Mouse (Mus musculus): ENCODE results near the gene Cpvl. TPM values are rescaled to one million over a fixed set of nuclear protein-coding genes. Genes with fewer than 3 reads are reported as not detected.

Cpvl gene
- polyA plus RNA-seq, 1 experiment from 2014 or later, result 0.59 TPM

- Histone ChIP-seq H3K36me3 (ENCODE audit: insufficient read depth, low read length) (no peaks in the 10 kb centered on the region), H3K4me2 (ENCODE audit: low read length) (no peak overlapping the region), H3K27me3 (ENCODE audit: insufficient read depth, low read length) (no peaks in the 10 kb centered on the region), H3K9me3 (replicated peaks; ENCODE audit: low read length) (no peaks in the 10 kb centered on the region), H3K27ac (no peak overlapping the region), H3K9ac (ENCODE audit: low read depth, low read length) (no peak overlapping the region), H3K4me3 (replicated peaks; ENCODE audit: low read depth, low read length) (no peak overlapping the region), H3K4me1 (replicated peaks; ENCODE audit: insufficient read depth, low read length) (peaks cover 11% of the 10 kb centered on the region)
- no peak for TF ChIP-seq CTCF (IDR thresholded peaks at IDR 0.05; ENCODE audit: low read depth)
- DNase-seq (ENCODE audit: low spot score) (no peak), ATAC-seq (replicated peaks; ENCODE audit: low FRiP score, low read depth) (no peak)
- WGBS, result 72% methylated on average over 7 of the region's 7 CpGs
Observed at GRCm38 (mm10) chr6:53883405-53883804, 95.1 kb downstream of the Cpvl start.

- 33% methylated on average over 10 of the region's 10 CpGs for WGBS
- H3K27ac ChIP-seq, result no peak overlapping the region
- no peak overlapping the region for H3K9ac ChIP-seq (ENCODE audit: low read depth, low read length)
- no peak for DNase-seq (ENCODE audit: low spot score)
- no peak overlapping the region for H3K4me3 ChIP-seq (replicated peaks; ENCODE audit: low read depth, low read length)
- H3K4me2 ChIP-seq (ENCODE audit: low read length), result no peak overlapping the region
- no peaks in the 10 kb centered on the region for H3K9me3 ChIP-seq (replicated peaks; ENCODE audit: low read length)
- ATAC-seq (replicated peaks; ENCODE audit: low FRiP score, low read depth), result no peak
- peaks cover 11% of the 10 kb centered on the region for H3K4me1 ChIP-seq (replicated peaks; ENCODE audit: insufficient read depth, low read length)
- H3K27me3 ChIP-seq (ENCODE audit: insufficient read depth, low read length), result no peaks in the 10 kb centered on the region
- TF ChIP-seq CTCF (IDR thresholded peaks at IDR 0.05; ENCODE audit: low read depth), result no peak
- no peaks in the 10 kb centered on the region for H3K36me3 ChIP-seq (ENCODE audit: insufficient read depth, low read length)
Observed at GRCm38 (mm10) chr6:53881623-53882022, 96.8 kb downstream of the Cpvl start.

- WGBS, result 17% methylated on average over 5 of the region's 5 CpGs
- peaks cover 11% of the 10 kb centered on the region for H3K4me1 ChIP-seq (replicated peaks; ENCODE audit: insufficient read depth, low read length)
- no peak overlapping the region for H3K4me3 ChIP-seq (replicated peaks; ENCODE audit: low read depth, low read length)
- H3K9ac ChIP-seq (ENCODE audit: low read depth, low read length), result no peak overlapping the region
- DNase-seq (ENCODE audit: low spot score), result no peak
- H3K27me3 ChIP-seq (ENCODE audit: insufficient read depth, low read length), result no peaks in the 10 kb centered on the region
- no peaks in the 10 kb centered on the region for H3K36me3 ChIP-seq (ENCODE audit: insufficient read depth, low read length)
- ATAC-seq (replicated peaks; ENCODE audit: low FRiP score, low read depth), result no peak; the same call in 1 of the 2 replicates
- H3K9me3 ChIP-seq (replicated peaks; ENCODE audit: low read length), result no peaks in the 10 kb centered on the region
- no peak for TF ChIP-seq CTCF (IDR thresholded peaks at IDR 0.05; ENCODE audit: low read depth)
- peak overlapping the region; percentile 48 for H3K4me2 ChIP-seq (ENCODE audit: low read length)
- H3K27ac ChIP-seq, result peak overlapping the region; percentile 74
Observed at GRCm38 (mm10) chr6:53881235-53881606, 97.2 kb downstream of the Cpvl start.

- H3K36me3 ChIP-seq (ENCODE audit: insufficient read depth, low read length), result no peaks in the 10 kb centered on the region
- no peak for TF ChIP-seq CTCF (IDR thresholded peaks at IDR 0.05; ENCODE audit: low read depth)
- H3K4me2 ChIP-seq (ENCODE audit: low read length), result peak overlapping the region; percentile 48
- DNase-seq (ENCODE audit: low spot score) (peak; percentile 78), ATAC-seq (replicated peaks; ENCODE audit: low FRiP score, low read depth) (no peak; the same call in 1 of the 2 replicates)
- H3K4me3 ChIP-seq (replicated peaks; ENCODE audit: low read depth, low read length), result no peak overlapping the region; the same call in 1 of the 2 replicates
- 7% methylated on average over 14 of the region's 14 CpGs for WGBS
- peak overlapping the region; percentile 74 for H3K27ac ChIP-seq
- H3K4me1 ChIP-seq (replicated peaks; ENCODE audit: insufficient read depth, low read length), result peaks cover 11% of the 10 kb centered on the region
- H3K9ac ChIP-seq (ENCODE audit: low read depth, low read length), result no peak overlapping the region
- H3K9me3 ChIP-seq (replicated peaks; ENCODE audit: low read length), result no peaks in the 10 kb centered on the region
- no peaks in the 10 kb centered on the region for H3K27me3 ChIP-seq (ENCODE audit: insufficient read depth, low read length)
Observed at GRCm38 (mm10) chr6:53880530-53881234, 97.8 kb downstream of the Cpvl start.

- no peak overlapping the region for H3K4me2 ChIP-seq (ENCODE audit: low read length)
- no peak overlapping the region; the same call in 1 of the 2 replicates for H3K27ac ChIP-seq
- no peak for DNase-seq (ENCODE audit: low spot score)
- H3K27me3 ChIP-seq (ENCODE audit: insufficient read depth, low read length), result no peaks in the 10 kb centered on the region
- H3K36me3 ChIP-seq (ENCODE audit: insufficient read depth, low read length), result no peaks in the 10 kb centered on the region
- H3K4me1 ChIP-seq (replicated peaks; ENCODE audit: insufficient read depth, low read length), result peaks cover 11% of the 10 kb centered on the region
- no peak overlapping the region for H3K9ac ChIP-seq (ENCODE audit: low read depth, low read length)
- no peak for TF ChIP-seq CTCF (IDR thresholded peaks at IDR 0.05; ENCODE audit: low read depth)
- WGBS, result 77% methylated on average over 8 of the region's 8 CpGs
- H3K4me3 ChIP-seq (replicated peaks; ENCODE audit: low read depth, low read length), result no peak overlapping the region
- H3K9me3 ChIP-seq (replicated peaks; ENCODE audit: low read length), result no peaks in the 10 kb centered on the region
- ATAC-seq (replicated peaks; ENCODE audit: low FRiP score, low read depth), result no peak
Observed at GRCm38 (mm10) chr6:53879567-53879966, 98.9 kb downstream of the Cpvl start.

- Histone ChIP-seq H3K9me3 (replicated peaks; ENCODE audit: low read length) (no peaks in the 10 kb centered on the region), H3K36me3 (ENCODE audit: insufficient read depth, low read length) (no peaks in the 10 kb centered on the region), H3K4me2 (ENCODE audit: low read length) (no peak overlapping the region), H3K27me3 (ENCODE audit: insufficient read depth, low read length) (no peaks in the 10 kb centered on the region), H3K4me3 (replicated peaks; ENCODE audit: low read depth, low read length) (no peak overlapping the region), H3K27ac (no peak overlapping the region), H3K9ac (ENCODE audit: low read depth, low read length) (no peak overlapping the region), H3K4me1 (replicated peaks; ENCODE audit: insufficient read depth, low read length) (no peaks in the 10 kb centered on the region)
- WGBS, result 87% methylated on average over 9 of the region's 9 CpGs
- DNase-seq (ENCODE audit: low spot score) (no peak), ATAC-seq (replicated peaks; ENCODE audit: low FRiP score, low read depth) (no peak)
- TF ChIP-seq CTCF (IDR thresholded peaks at IDR 0.05; ENCODE audit: low read depth), result no peak
Observed at GRCm38 (mm10) chr6:53874881-53875429, 103.5 kb downstream of the Cpvl start.
